Mouse (Mus musculus) ovary, postnatal 36 days (tissue): ENCODE measurements around the gene Adk.
A peak's percentile ranks its signal among the peaks of the same experiment; 100 is the strongest.

Experiments
- DNase-seq: peaks from one replicate; pipeline ENCODE4 v3.0.0; 2022; ENCODE audit warnings: low spot score, mixed read lengths

The Adk gene

GRCm38 (mm10) chr14:21052112-21052780 is at the start of gene Adk, which contains the start of gene Ap3m1:
Gene Adk, plus strand, starts transcription at chr14:21052574.
Gene Ap3m1, minus strand, starts transcription at chr14:21052508.
- DNase-seq, result peak; percentile 94

DNA sequence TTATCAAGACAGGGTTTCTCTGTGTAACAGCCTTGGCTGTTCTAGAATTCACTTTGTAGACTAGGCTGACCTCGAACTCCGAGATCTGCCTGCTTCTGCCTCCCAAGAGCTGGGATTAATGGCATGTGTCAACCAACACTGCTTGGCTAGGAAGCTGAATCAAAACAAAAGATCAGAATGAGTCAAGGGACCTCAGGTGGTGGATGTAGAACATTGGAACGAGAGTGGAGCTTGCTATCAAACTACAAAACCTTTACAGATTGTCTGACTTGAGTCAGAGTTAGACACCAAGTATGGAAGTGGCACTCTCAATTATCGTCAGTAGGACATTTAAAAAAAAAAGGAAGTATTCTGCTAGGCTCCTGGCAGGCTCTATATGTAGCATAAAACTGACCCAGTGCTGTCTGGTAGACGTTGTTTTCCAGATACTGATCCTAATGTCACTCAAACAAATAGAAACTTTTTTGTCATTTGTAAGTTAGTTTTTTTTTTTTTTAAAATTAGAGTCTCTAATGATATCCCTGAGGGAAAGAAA is 38.5 kb upstream of the Adk start:
- DNase-seq, result no peak

DNA sequence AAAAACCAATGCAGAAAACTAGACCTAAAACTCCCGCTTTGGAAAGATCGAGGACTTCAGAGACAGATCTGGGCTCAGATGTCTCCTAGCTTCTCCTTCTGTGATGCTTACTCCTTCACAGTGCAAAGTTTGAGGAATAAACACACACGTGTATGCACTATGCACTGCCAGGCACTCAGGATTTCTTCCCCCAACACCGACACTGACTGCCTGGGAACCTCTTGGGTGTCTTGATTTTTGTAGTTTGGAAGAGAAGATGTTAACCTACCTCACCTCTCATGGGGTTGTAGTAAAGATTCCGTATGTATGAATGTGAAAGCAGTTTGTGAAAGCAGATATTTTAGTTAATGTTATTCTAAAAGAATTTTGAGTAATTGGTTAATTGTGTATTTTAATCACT is 34.5 kb upstream of the Adk start:
- DNase-seq, result no peak

GRCm38 (mm10) chr14:21018977-21019376 is 33.4 kb upstream of the Adk start:
- DNase-seq, result no peak

GRCm38 (mm10) chr14:21020435-21020834 is 31.9 kb upstream of the Adk start:
- no peak for DNase-seq

DNA sequence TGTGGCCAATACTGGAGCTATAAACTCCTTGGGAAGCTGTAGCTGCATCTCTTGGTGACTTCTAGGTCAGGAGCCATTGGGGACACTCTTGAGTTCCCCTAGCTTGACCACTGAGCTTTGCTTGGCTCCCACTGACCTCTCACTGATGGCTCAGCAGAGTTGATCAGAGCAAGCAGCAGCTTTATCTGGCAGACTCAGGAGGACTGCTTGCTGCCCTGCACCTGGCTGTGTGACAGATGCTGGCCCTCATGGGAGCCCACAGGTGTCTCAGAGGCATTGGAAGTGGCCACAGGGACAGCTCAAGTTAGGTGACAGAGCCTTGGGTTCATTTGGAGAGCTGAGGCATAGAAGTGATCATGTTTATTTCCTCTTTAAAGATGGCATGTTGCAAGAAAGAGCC is 24.8 kb upstream of the Adk start:
- DNase-seq, result no peak

DNA sequence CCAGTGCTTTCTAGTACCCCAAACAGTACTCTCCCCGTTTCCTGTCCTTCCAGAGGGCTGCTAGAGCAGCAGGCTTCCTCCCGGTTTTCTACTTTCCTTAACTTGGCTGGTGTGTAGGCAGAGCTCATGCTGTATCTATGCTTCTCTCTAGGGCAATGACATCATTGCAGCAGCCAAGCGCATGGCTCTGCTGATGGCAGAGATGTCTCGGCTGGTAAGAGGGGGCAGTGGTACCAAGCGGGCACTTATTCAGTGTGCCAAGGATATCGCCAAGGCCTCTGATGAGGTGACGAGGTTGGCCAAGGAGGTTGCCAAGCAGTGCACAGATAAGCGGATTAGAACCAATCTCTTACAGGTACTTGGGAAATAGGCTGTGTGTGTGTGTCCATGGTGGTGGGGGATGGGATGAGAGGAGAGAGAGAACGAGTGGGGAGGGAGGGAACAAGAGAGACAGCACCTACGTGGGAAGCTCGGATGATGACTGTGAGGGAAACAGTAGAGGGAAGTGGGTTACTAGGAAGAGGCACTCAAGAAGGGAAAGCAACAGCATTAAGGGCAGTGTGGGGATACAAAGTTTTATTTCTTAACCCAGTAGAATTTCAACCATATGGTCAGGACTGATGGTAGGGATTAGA is 23.2 kb upstream of the Adk start:
- no peak for DNase-seq

DNA sequence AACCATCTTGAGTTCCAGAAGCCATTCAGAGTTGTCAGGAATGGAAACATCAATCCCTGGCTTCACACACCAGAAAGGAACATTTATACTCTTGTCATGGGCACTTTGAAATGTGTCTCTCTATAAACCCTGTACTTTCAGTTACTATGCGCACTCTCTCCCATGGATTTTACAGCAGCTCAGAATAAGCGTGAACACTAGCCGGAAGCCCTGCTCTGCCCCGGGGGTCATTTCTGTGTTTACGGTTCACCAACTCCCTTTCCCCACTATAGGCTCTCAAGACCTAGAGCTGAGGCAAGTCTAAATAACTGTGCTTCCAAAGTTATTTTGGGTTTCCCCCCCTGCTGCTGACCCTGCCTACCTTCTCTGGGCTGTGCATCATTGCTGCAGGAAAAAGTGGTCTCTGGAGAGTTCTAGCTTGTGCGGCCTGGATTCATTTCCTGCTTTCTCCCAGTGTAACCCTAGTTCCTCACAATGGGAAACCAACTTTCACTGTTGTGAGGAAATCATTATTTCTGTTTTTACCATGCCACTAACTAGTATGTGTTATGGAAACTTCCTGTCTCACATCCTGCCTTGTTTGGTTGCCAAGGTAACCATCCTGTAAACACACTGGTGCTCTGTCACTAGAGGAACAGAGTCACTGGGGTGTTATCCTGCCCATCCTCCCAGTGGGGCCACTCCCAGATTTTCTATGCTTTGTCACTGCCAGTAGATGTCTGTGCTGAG is 20.4 kb upstream of the Adk start:
- DNase-seq, result no peak

DNA sequence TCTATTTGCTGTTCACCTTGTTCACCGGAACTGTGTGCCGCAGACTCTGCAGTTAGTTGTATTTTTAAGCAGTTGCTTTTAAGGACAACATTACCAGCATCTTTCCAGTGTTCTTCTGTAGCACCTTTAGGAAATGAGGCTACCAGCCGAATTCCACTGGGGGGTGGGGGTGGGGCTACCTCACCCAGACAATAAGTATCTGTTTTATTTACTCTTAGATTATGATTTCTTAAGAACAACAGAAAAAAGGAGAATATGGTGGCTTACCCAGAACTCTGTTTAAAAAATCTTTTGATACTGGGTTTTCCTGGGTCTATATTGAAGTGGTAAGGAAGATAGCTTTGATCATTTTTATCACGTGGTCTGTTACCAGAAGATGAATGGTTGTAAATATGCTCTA is 18.1 kb upstream of the Adk start:
- DNase-seq, result no peak

- no peak for DNase-seq
These were observed 17.6 kb upstream of the Adk start for GRCm38 (mm10) chr14:21034791-21035190.

GRCm38 (mm10) chr14:21039077-21039476 is 13.3 kb upstream of the Adk start:
- DNase-seq, result no peak

- no peak for DNase-seq
These were observed 12.8 kb upstream of the Adk start for GRCm38 (mm10) chr14:21039623-21040022.

GRCm38 (mm10) chr14:21047840-21048239 is 4.5 kb upstream of the Adk start:
- no peak for DNase-seq

DNA sequence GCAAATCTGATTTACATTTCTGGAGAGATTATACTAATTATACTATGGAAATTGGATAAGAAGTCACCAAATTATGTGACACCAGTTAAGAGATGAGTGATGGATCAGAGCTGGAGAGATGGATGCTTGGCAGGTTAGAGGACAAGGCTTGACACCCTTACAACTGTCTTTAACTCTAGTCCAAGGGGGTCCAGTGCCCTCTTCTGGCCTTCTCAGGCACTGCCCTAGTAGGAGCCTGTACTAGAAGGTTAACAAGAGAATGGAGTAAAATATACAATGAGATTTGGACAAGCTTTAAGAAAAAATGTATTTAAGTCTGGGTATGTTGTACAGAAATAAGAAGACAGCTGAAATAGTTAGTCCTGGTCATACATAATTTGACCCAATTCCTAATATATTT is 3.5 kb upstream of the Adk start:
- DNase-seq, result peak; percentile 33

- no peak for DNase-seq
These were observed 1.6 kb upstream of the Adk start for GRCm38 (mm10) chr14:21050734-21051133.

DNA sequence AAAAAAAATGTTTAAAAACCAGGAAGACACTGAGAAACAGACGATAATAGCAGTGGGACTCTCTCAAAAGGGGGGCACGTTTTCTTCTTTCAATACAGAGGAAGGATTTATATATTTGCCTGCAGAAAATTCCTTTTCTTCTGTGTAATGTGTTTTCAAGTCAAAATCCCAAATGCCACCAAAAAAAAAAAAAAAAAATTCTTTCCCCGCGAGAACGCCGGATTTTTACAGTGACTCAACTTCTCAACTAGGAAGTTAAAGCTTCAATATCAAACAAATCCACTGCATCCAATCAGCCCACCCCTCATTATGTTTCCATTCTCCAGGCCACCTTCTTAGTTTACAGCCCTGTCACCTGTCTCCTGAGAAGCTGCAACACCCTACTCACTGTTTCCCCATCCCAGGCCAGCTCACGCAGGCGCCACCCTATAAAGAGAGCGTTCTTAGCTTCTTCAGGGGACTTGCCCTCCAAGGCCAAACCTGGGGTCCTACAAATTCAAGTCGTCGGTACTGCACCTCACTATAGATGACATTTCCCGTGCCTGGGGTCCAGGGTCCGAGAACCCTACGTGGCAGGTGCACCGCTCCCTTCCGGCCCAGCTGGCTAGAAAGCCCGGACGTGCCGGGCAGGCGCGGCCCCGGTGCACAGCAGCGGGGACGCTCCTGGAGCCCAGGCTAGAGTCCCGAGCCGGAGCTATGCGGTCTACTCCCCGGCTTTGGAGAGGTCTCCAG is 828 bp upstream of the Adk start:
- no peak for DNase-seq

DNA sequence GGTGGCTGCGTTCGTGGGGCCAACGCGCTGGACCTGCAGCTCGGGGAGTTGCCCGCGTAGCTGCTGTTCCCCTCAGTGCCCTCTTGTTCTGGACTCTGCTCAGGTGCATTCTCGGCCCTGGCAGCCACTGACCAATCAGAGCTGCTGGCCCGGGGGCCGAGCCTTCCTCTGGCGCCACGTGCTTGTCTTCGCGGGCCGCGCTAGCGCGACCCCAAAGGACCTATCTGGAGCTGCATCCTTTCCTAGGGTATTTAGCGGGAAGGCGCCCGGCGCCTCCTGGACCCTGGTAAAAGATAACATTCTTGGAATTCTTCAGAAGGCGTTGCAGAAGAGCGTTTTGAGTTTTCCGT is 382 bp downstream of the Adk start:
- peak; percentile 76 for DNase-seq

DNA sequence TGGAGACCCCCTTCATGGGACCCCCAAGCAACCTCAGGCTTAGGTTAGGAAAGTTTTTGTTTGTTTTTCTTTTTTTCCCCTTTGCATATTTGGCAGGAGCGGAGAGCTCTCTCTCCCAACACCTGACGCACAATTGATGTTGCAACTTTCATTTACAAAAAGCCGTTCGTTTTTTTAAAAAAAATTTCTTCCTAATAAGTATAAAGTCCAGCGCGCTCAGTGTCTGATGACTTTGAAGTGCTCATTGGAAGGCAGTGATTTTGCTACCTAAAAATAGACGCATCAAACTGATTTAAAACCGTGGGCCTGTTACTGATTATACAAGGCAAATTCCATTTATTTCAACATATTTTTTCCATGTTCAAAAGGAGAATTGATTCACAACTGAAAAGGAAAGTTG is 777 bp downstream of the Adk start:
- no peak for DNase-seq

- DNase-seq, result no peak
These were observed 1.2 kb downstream of the Adk start for GRCm38 (mm10) chr14:21053586-21053985.

DNA sequence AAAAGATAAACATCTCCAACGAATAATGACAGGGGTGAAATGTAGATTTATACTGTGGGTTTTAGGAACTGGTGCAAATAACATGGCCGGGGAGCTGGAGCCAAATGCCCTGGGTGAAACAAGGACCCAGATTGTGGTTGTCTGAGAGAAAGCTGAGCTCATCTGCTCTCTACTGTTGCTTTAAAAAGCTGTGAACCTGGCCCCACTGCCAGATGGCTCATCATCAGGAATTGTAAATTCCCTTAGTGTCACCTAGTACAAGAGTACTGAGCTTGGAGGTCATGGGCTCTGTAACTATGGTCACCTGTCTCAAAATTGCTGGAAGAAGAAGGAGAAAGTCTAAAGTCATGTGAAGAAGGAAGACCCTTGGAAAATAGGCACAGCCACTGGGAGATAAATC is 6.6 kb downstream of the Adk start:
- DNase-seq, result no peak

GRCm38 (mm10) chr14:21062766-21063513 is 10.6 kb downstream of the Adk start:
- no peak for DNase-seq

- no peak for DNase-seq
These were observed 11.9 kb downstream of the Adk start for GRCm38 (mm10) chr14:21064321-21064720.
